In the genomic region with DNA sequence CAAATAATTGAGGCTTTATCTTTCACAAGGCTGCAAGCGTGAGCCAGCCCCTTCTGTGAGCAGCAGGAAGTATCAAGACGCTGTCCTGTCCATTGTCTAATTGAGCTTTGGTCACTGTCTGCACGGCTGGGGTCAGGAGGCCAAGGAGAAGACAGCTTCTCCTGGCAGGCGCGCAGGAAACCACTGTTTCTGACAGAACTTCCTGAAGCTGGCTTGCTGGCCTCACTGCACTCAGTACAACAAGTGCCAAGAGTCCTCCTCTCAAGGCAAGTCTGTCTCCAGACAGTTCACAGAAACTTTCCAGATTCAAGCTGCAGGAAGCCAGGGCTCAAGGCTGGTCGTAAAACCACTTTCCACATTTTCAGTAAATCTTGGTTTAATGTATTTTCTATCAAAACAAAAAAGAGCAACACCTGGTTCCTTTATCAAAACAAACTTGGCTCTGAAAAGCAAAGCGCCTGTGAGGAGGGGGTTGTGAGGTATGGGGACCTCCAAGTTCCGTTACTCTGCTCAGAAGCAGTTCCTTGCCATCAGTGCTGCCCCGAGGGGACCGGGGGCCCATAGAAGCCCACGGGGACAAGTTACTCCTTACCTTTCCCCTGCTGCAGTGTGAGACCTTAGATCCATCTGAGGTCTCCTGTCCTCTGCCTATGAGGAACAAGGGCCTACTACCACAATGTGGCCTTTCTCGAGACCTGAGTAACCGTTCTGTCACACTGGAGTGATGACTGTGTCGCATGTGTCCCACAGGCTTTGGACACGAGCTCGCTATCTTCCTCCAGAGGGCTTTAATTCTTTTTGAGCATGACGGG, we compare ENCODE assay signal across 8 mouse cellular contexts. TPM values are rescaled to one million over a fixed set of nuclear protein-coding genes. Genes with fewer than 3 reads are reported as not detected.
DNase-seq lines count a peak whose midpoint lies in the region; TF ChIP-seq lines count a peak whose summit lies in the region.

No protein-coding gene starts in this region.

- TF ChIP-seq POLR2A in kidney, adult 2 months (IDR thresholded peaks at IDR 0.05; ENCODE audit: low read depth, low read length), result no peak

- peak overlapping the region; percentile 22 for H3K27ac ChIP-seq in kidney, adult 2 months (ENCODE audit: insufficient read depth, low read depth, low read length)

- H3K4me1 ChIP-seq in kidney, adult 2 months (ENCODE audit: control insufficient read depth, insufficient read depth, low read length), result peaks cover 56% of the 10 kb centered on the region

- TF ChIP-seq CTCF in kidney, adult 2 months (conservative IDR thresholded peaks at IDR 0.05; ENCODE audit: insufficient read depth, insufficient read length, low read depth, low read length), result no peak

- H3K27me3 ChIP-seq in kidney, adult 2 months (replicated peaks; ENCODE audit: control insufficient read depth, insufficient read depth, low read length), result no peaks in the 10 kb centered on the region

- H3K36me3 ChIP-seq in kidney, adult 2 months (ENCODE audit: control insufficient read depth, insufficient read depth, low read length), result no peaks in the 10 kb centered on the region

- H3K4me3 ChIP-seq in kidney, adult 2 months (ENCODE audit: insufficient read depth, low read depth, low read length), result no peak overlapping the region

- WGBS in kidney, adult 2 months, result 37% methylated on average over 17 of the region's 17 CpGs

- DNase-seq in urinary bladder, postnatal 14 days (ENCODE audit: low spot score), result peak; percentile 55
- no peak for DNase-seq in urinary bladder, postnatal 25 days (ENCODE audit: low spot score)
- peak; percentile 99 for DNase-seq in heart, adult 11 months
- peak; percentile 97 for DNase-seq in kidney, adult 2 months
- DNase-seq in lung, adult 18-20 months, result peak; percentile 76 to 81
- DNase-seq in ovary, postnatal 14 days (ENCODE audit: low spot score), result peak; percentile 36
- DNase-seq in T-cell, adult 2 months (ENCODE audit: low spot score), result no peak
- DNase-seq in cerebellum, postnatal 36 days, result no peak

RNA-seq across cellular contexts. Expression of a gene that starts 17.2 kb away (rescaled TPM):
- polyA plus RNA-seq in kidney, adult 2 months (2012; rRNA removed), result 29.2 and 34.5 TPM in 2 replicates

Comparison
In these comparisons a context has a peak if more than half of its experiments do, and no peak if none do; other contexts are left out.
1. DNase-seq: peak in urinary bladder, postnatal 14 days (single experiment), heart, adult 11 months (single experiment), kidney, adult 2 months (single experiment), lung, adult 18-20 months (2 of 2) and ovary, postnatal 14 days (single experiment); none in urinary bladder, postnatal 25 days (single experiment), T-cell, adult 2 months (single experiment) and cerebellum, postnatal 36 days (0 of 2).